Mouse (Mus musculus): Measurements from ENCODE around the gene Tmem45a. TPM values are rescaled to one million over a fixed set of nuclear protein-coding genes. Genes with fewer than 3 reads are reported as not detected.
"Not testable (repeated sequence)": the region's sequence is repeated elsewhere in the genome, so short reads cannot be mapped to it uniquely, and the experiment has no call there.

Tmem45a gene
- polyA plus RNA-seq (2015; fragmentation: Nextera tagmentation; extraction: Ambion mirVana): 0.89 and 1.1 TPM in 2 replicates

GRCm38 (mm10) chr16:56885824-56886615 is at the start of gene Tmem45a:
Gene Tmem45a (minus strand): TSS chr16:56886166.
- H3K4me1 ChIP-seq (ENCODE audit: control insufficient read depth, low read depth, low read length): no peaks in the 10 kb centered on the region
- peak; percentile 83 for ATAC-seq (ENCODE audit: low read depth)
- peak within 1 kb of the TSS; percentile 58 for H3K4me2 ChIP-seq (ENCODE audit: low read depth, low read length)
- H3K9me3 ChIP-seq (replicated peaks; ENCODE audit: control insufficient read depth, low read length): no peaks in the 10 kb centered on the region
- H3K4me3 ChIP-seq (ENCODE audit: low read depth, low read length): peak within 1 kb of the TSS; percentile 45
- 5% methylated on average over 25 of the region's 25 CpGs for WGBS (ENCODE audit: insufficient replicate concordance)
- no peaks in the 10 kb centered on the region for H3K27me3 ChIP-seq (ENCODE audit: control insufficient read depth, insufficient read depth, low read depth, low read length)
- H3K27ac ChIP-seq (ENCODE audit: low read length): no peak within 1 kb of the TSS
- H3K9ac ChIP-seq (ENCODE audit: low read depth, low read length): no peak within 1 kb of the TSS
- no peaks in the 10 kb centered on the region for H3K36me3 ChIP-seq (ENCODE audit: control insufficient read depth, insufficient read depth)

- Histone ChIP-seq H3K4me3 (ENCODE audit: low read depth, low read length) (no peak within 1 kb of the TSS), H3K27me3 (ENCODE audit: control insufficient read depth, insufficient read depth, low read depth, low read length) (no peaks in the 10 kb centered on the region), H3K36me3 (ENCODE audit: control insufficient read depth, insufficient read depth) (no peaks in the 10 kb centered on the region), H3K4me1 (ENCODE audit: control insufficient read depth, low read depth, low read length) (no peaks in the 10 kb centered on the region), H3K9me3 (replicated peaks; ENCODE audit: control insufficient read depth, low read length) (no peaks in the 10 kb centered on the region), H3K4me2 (ENCODE audit: low read depth, low read length) (no peak within 1 kb of the TSS), H3K27ac (ENCODE audit: low read length) (no peak within 1 kb of the TSS), H3K9ac (ENCODE audit: low read depth, low read length) (no peak within 1 kb of the TSS)
- WGBS (ENCODE audit: insufficient replicate concordance): 53% methylated on average over 3 of the region's 3 CpGs
- no peak for ATAC-seq (ENCODE audit: low read depth)
Observed at GRCm38 (mm10) chr16:56928023-56928422, 42.1 kb upstream of the Tmem45a start, which contains the start of gene Lnp1. Gene Lnp1 (minus strand): TSS chr16:56928061.

DNA sequence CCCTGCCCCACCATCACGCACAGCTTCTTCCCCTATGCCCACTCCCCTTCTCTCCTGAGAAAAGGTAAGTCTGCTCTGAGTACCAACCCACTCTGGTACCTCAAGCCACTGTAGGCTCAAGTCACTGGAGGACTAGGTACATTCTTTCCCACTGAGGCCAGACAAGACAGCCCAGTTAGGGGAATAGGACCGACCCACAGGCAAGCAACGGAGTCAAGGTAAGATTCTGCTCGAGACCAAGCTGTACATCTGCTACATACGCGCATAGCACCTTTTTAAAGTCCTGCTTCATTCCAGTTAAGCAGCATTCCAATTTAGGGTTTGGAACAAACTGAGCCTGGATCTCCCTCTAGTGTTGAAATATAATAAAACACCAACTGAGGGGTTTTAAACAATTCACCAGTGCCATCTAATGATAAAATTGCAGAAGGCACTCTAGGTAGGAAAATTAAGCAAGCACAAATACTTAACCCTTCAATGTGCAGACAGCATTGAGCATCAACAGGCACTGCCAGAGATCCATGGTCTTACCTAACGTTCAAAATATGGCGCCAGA is 34.2 kb upstream of the Tmem45a start:
- no peaks in the 10 kb centered on the region for H3K36me3 ChIP-seq (ENCODE audit: control insufficient read depth, insufficient read depth)
- H3K9ac ChIP-seq (ENCODE audit: low read depth, low read length): no peak overlapping the region
- H3K27me3 ChIP-seq (ENCODE audit: control insufficient read depth, insufficient read depth, low read depth, low read length): no peaks in the 10 kb centered on the region
- no peak overlapping the region for H3K27ac ChIP-seq (ENCODE audit: low read length)
- H3K4me1 ChIP-seq (ENCODE audit: control insufficient read depth, low read depth, low read length): no peaks in the 10 kb centered on the region
- no peak overlapping the region for H3K4me2 ChIP-seq (ENCODE audit: low read depth, low read length)
- no peak for ATAC-seq (ENCODE audit: low read depth)
- WGBS (ENCODE audit: insufficient replicate concordance): 17% methylated on average over 8 of the region's 8 CpGs
- H3K9me3 ChIP-seq (replicated peaks; ENCODE audit: control insufficient read depth, low read length): no peaks in the 10 kb centered on the region
- H3K4me3 ChIP-seq (ENCODE audit: low read depth, low read length): no peak overlapping the region

DNA sequence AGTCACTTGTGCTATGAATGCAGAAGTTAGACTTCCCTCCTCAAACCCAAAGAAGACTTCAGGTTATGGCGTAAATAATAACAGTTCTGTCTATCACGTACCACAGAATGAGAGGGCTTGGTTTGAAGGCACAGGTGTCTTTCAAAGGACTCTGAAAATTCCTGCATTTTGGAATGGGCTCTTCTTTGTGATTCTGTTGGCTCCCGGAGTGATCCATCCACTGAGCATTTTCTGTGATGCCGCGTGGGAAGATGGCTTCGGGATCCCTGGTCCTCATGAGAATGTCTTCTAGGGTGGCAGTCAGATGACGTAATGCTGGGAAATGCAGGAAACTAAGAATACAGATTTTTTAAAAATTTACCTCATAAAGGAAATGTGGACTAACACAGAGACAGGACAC is 31.3 kb upstream of the Tmem45a start:
- Histone ChIP-seq H3K4me2 (ENCODE audit: low read depth, low read length) (no peak overlapping the region), H3K36me3 (ENCODE audit: control insufficient read depth, insufficient read depth) (no peaks in the 10 kb centered on the region), H3K9me3 (replicated peaks; ENCODE audit: control insufficient read depth, low read length) (no peaks in the 10 kb centered on the region), H3K4me3 (ENCODE audit: low read depth, low read length) (no peak overlapping the region), H3K4me1 (ENCODE audit: control insufficient read depth, low read depth, low read length) (no peaks in the 10 kb centered on the region), H3K9ac (ENCODE audit: low read depth, low read length) (no peak overlapping the region), H3K27ac (ENCODE audit: low read length) (no peak overlapping the region), H3K27me3 (ENCODE audit: control insufficient read depth, insufficient read depth, low read depth, low read length) (no peaks in the 10 kb centered on the region)
- no peak for ATAC-seq (ENCODE audit: low read depth)
- WGBS (ENCODE audit: insufficient replicate concordance): 75% methylated on average over 7 of the region's 7 CpGs

- no peaks in the 10 kb centered on the region for H3K9me3 ChIP-seq (replicated peaks; ENCODE audit: control insufficient read depth, low read length)
- no peak overlapping the region for H3K4me2 ChIP-seq (ENCODE audit: low read depth, low read length)
- ATAC-seq (ENCODE audit: low read depth): no peak
- no peak overlapping the region for H3K4me3 ChIP-seq (ENCODE audit: low read depth, low read length)
- no peak overlapping the region for H3K27ac ChIP-seq (ENCODE audit: low read length)
- no peaks in the 10 kb centered on the region for H3K4me1 ChIP-seq (ENCODE audit: control insufficient read depth, low read depth, low read length)
- no peaks in the 10 kb centered on the region for H3K27me3 ChIP-seq (ENCODE audit: control insufficient read depth, insufficient read depth, low read depth, low read length)
- H3K36me3 ChIP-seq (ENCODE audit: control insufficient read depth, insufficient read depth): no peaks in the 10 kb centered on the region
- 56% methylated on average over 5 of the region's 5 CpGs for WGBS (ENCODE audit: insufficient replicate concordance)
- H3K9ac ChIP-seq (ENCODE audit: low read depth, low read length): no peak overlapping the region
Observed at GRCm38 (mm10) chr16:56908986-56909385, 23.0 kb upstream of the Tmem45a start.

GRCm38 (mm10) chr16:56902206-56902605 is 16.2 kb upstream of the Tmem45a start:
- H3K9ac ChIP-seq (ENCODE audit: low read depth, low read length); H3K27ac ChIP-seq (ENCODE audit: low read length); H3K4me2 ChIP-seq (ENCODE audit: low read depth, low read length); H3K4me3 ChIP-seq (ENCODE audit: low read depth, low read length); H3K27me3 ChIP-seq (ENCODE audit: control insufficient read depth, insufficient read depth, low read depth, low read length); H3K9me3 ChIP-seq (replicated peaks; ENCODE audit: control insufficient read depth, low read length); H3K36me3 ChIP-seq (ENCODE audit: control insufficient read depth, insufficient read depth); H3K4me1 ChIP-seq (ENCODE audit: control insufficient read depth, low read depth, low read length); ATAC-seq (ENCODE audit: low read depth): not testable (repeated sequence)
- 49% methylated on average over 3 of the region's 3 CpGs for WGBS (ENCODE audit: insufficient replicate concordance)

GRCm38 (mm10) chr16:56891583-56891982 is 5.6 kb upstream of the Tmem45a start:
- no peak for ATAC-seq (ENCODE audit: low read depth)
- no peak overlapping the region for H3K4me3 ChIP-seq (ENCODE audit: low read depth, low read length)
- no peaks in the 10 kb centered on the region for H3K27me3 ChIP-seq (ENCODE audit: control insufficient read depth, insufficient read depth, low read depth, low read length)
- H3K9ac ChIP-seq (ENCODE audit: low read depth, low read length): no peak overlapping the region
- WGBS (ENCODE audit: insufficient replicate concordance): 66% methylated on average over 5 of the region's 5 CpGs
- H3K36me3 ChIP-seq (ENCODE audit: control insufficient read depth, insufficient read depth): no peaks in the 10 kb centered on the region
- H3K4me1 ChIP-seq (ENCODE audit: control insufficient read depth, low read depth, low read length): no peaks in the 10 kb centered on the region
- no peak overlapping the region for H3K27ac ChIP-seq (ENCODE audit: low read length)
- H3K4me2 ChIP-seq (ENCODE audit: low read depth, low read length): no peak overlapping the region
- no peaks in the 10 kb centered on the region for H3K9me3 ChIP-seq (replicated peaks; ENCODE audit: control insufficient read depth, low read length)

- no peak overlapping the region for H3K27ac ChIP-seq (ENCODE audit: low read length)
- no peak overlapping the region for H3K9ac ChIP-seq (ENCODE audit: low read depth, low read length)
- H3K4me2 ChIP-seq (ENCODE audit: low read depth, low read length): peak overlapping the region; percentile 58
- no peaks in the 10 kb centered on the region for H3K27me3 ChIP-seq (ENCODE audit: control insufficient read depth, insufficient read depth, low read depth, low read length)
- no peak for ATAC-seq (ENCODE audit: low read depth)
- no peaks in the 10 kb centered on the region for H3K9me3 ChIP-seq (replicated peaks; ENCODE audit: control insufficient read depth, low read length)
- WGBS (ENCODE audit: insufficient replicate concordance): 27% methylated on average over 9 of the region's 9 CpGs
- H3K4me1 ChIP-seq (ENCODE audit: control insufficient read depth, low read depth, low read length): no peaks in the 10 kb centered on the region
- peak overlapping the region; percentile 45 for H3K4me3 ChIP-seq (ENCODE audit: low read depth, low read length)
- H3K36me3 ChIP-seq (ENCODE audit: control insufficient read depth, insufficient read depth): no peaks in the 10 kb centered on the region
Observed at GRCm38 (mm10) chr16:56886616-56887116, 700 bp upstream of the Tmem45a start.

GRCm38 (mm10) chr16:56884811-56885210 is 1.2 kb downstream of the Tmem45a start:
- no peak overlapping the region for H3K27ac ChIP-seq (ENCODE audit: low read length)
- H3K4me3 ChIP-seq (ENCODE audit: low read depth, low read length): no peak overlapping the region
- no peaks in the 10 kb centered on the region for H3K4me1 ChIP-seq (ENCODE audit: control insufficient read depth, low read depth, low read length)
- no peak for ATAC-seq (ENCODE audit: low read depth)
- H3K9ac ChIP-seq (ENCODE audit: low read depth, low read length): no peak overlapping the region
- H3K4me2 ChIP-seq (ENCODE audit: low read depth, low read length): no peak overlapping the region
- no peaks in the 10 kb centered on the region for H3K27me3 ChIP-seq (ENCODE audit: control insufficient read depth, insufficient read depth, low read depth, low read length)
- no peaks in the 10 kb centered on the region for H3K9me3 ChIP-seq (replicated peaks; ENCODE audit: control insufficient read depth, low read length)
- no peaks in the 10 kb centered on the region for H3K36me3 ChIP-seq (ENCODE audit: control insufficient read depth, insufficient read depth)
- WGBS (ENCODE audit: insufficient replicate concordance): 86% methylated on average over 6 of the region's 6 CpGs
